Mouse (Mus musculus): ENCODE measurements at regions not wholly inside any gene's neighbourhood (a gene's known extent, or its start where the extent isn't known, plus 50 kb on each side); places are given as distances from the start of the nearest gene placed in this dataset.
A peak's percentile ranks its signal among the peaks of the same experiment; 100 is the strongest.

- DNase-seq (ENCODE audit: low read depth, low spot score) = no peak
Observed at GRCm38 (mm10) chr10:110534387-110534786, 78.4 kb upstream of the Nav3 start.

- no peak for DNase-seq (ENCODE audit: low read depth, low spot score)
Observed at GRCm38 (mm10) chr10:110542712-110543111, 86.7 kb upstream of the Nav3 start.

- DNase-seq (ENCODE audit: low read depth, low spot score) = no peak
Observed at GRCm38 (mm10) chr10:110548391-110548790, 92.4 kb upstream of the Nav3 start.

GRCm38 (mm10) chr10:110553954-110554353 lies 98.0 kb upstream of the Nav3 start:
- DNase-seq (ENCODE audit: low read depth, low spot score) = no peak

- DNase-seq (ENCODE audit: low read depth, low spot score) = no peak
Observed at GRCm38 (mm10) chr10:110556326-110556883, 100.4 kb upstream of the Nav3 start.

- DNase-seq (ENCODE audit: low read depth, low spot score) = no peak
Observed at GRCm38 (mm10) chr10:110563057-110563456, 107.1 kb upstream of the Nav3 start.

- no peak for DNase-seq (ENCODE audit: low read depth, low spot score)
Observed at GRCm38 (mm10) chr10:110563571-110563970, 107.6 kb upstream of the Nav3 start.

- no peak for DNase-seq (ENCODE audit: low read depth, low spot score)
Observed at GRCm38 (mm10) chr10:110566260-110567050, 110.5 kb upstream of the Nav3 start.

- no peak for DNase-seq (ENCODE audit: low read depth, low spot score)
Observed at GRCm38 (mm10) chr10:110570465-110570864, 114.5 kb upstream of the Nav3 start.

- no peak for DNase-seq (ENCODE audit: low read depth, low spot score)
Observed at GRCm38 (mm10) chr10:110571179-110571578, 115.2 kb upstream of the Nav3 start.

- peak; percentile 6 for DNase-seq (ENCODE audit: low read depth, low spot score)
Observed at GRCm38 (mm10) chr10:110573530-110573929, 117.5 kb upstream of the Nav3 start.

GRCm38 (mm10) chr10:110586029-110586428 lies 130.0 kb upstream of the Nav3 start:
- DNase-seq (ENCODE audit: low read depth, low spot score) = no peak

- DNase-seq (ENCODE audit: low read depth, low spot score) = no peak
Observed at GRCm38 (mm10) chr10:110586507-110586906, 130.5 kb upstream of the Nav3 start.

- DNase-seq (ENCODE audit: low read depth, low spot score) = no peak
Observed at GRCm38 (mm10) chr10:110587529-110587928, 131.5 kb upstream of the Nav3 start.

GRCm38 (mm10) chr10:110600352-110600853 lies 144.4 kb upstream of the Nav3 start:
- no peak for DNase-seq (ENCODE audit: low read depth, low spot score)

- DNase-seq (ENCODE audit: low read depth, low spot score) = no peak
Observed at GRCm38 (mm10) chr10:110610336-110610735, 134.9 kb upstream of the E2f7 start.

- DNase-seq (ENCODE audit: low read depth, low spot score) = no peak
Observed at GRCm38 (mm10) chr10:110617004-110617403, 128.2 kb upstream of the E2f7 start.

GRCm38 (mm10) chr10:110619193-110619592 lies 126.0 kb upstream of the E2f7 start:
- no peak for DNase-seq (ENCODE audit: low read depth, low spot score)

GRCm38 (mm10) chr10:110625644-110626043 lies 119.6 kb upstream of the E2f7 start:
- DNase-seq (ENCODE audit: low read depth, low spot score) = no peak

- DNase-seq (ENCODE audit: low read depth, low spot score) = no peak
Observed at GRCm38 (mm10) chr10:110640406-110640805, 104.8 kb upstream of the E2f7 start.

- DNase-seq (ENCODE audit: low read depth, low spot score) = no peak
Observed at GRCm38 (mm10) chr10:110642065-110642690, 103.1 kb upstream of the E2f7 start.

GRCm38 (mm10) chr10:110647603-110648002 lies 97.6 kb upstream of the E2f7 start:
- DNase-seq (ENCODE audit: low read depth, low spot score) = no peak

- DNase-seq (ENCODE audit: low read depth, low spot score) = no peak
Observed at GRCm38 (mm10) chr10:110650107-110650506, 95.1 kb upstream of the E2f7 start.
